Mouse (Mus musculus) heart, embryonic 13.5 days (tissue): ENCODE data around the gene Hmcn1. TPM values are rescaled to one million over a fixed set of nuclear protein-coding genes. Genes with fewer than 3 reads are reported as not detected.

Experiments
- ATAC-seq: fragments of 200-750 bp; cut with Nextera tagmentation; 2 replicates; pipeline ENCODE4 v1.8.0; 2017; ENCODE audit warnings: moderate TSS enrichment; ENCODE audit not compliant: insufficient number of reproducible peaks, low FRiP score, low TSS enrichment; ENCODE audit errors: extremely low read depth
- H3K27ac ChIP-seq: fragments of 300-500 bp; sonication (generic); replicated peaks from 2 replicates; pipeline ENCODE4 v1.5.1; 2015; ENCODE audit warnings: moderate library complexity, mild to moderate bottlenecking, inconsistent platforms
- H3K27me3 ChIP-seq: fragments of 300-500 bp; sonication (generic); replicated peaks from 2 replicates; pipeline ENCODE4 v1.6.1; 2015; ENCODE audit warnings: mild to moderate bottlenecking, inconsistent platforms
- H3K36me3 ChIP-seq: fragments of 300-500 bp; sonication (generic); 2 replicates; pipeline ENCODE4 v1.6.1; 2015; ENCODE audit warnings: mild to moderate bottlenecking, inconsistent platforms
- H3K4me1 ChIP-seq: fragments of 300-500 bp; sonication (generic); 2 replicates; pipeline ENCODE4 v1.6.1; 2015; ENCODE audit warnings: inconsistent platforms
- H3K4me2 ChIP-seq: fragments of 300-500 bp; sonication (generic); 2 replicates; pipeline ENCODE4 v1.6.1; 2015; ENCODE audit warnings: inconsistent platforms, mild to moderate bottlenecking, moderate library complexity
- H3K4me3 ChIP-seq: fragments of 300-500 bp; sonication (generic); 2 replicates; pipeline ENCODE4 v1.5.1; 2015; ENCODE audit warnings: moderate library complexity, mild to moderate bottlenecking, inconsistent platforms
- H3K9ac ChIP-seq: fragments of 300-500 bp; sonication (generic); 2 replicates; pipeline ENCODE4 v1.6.1; 2015; ENCODE audit warnings: inconsistent platforms, mild to moderate bottlenecking, moderate library complexity
- H3K9me3 ChIP-seq: fragments of 300-500 bp; sonication (generic); 2 replicates; pipeline ENCODE4 v1.6.1; 2016; ENCODE audit warnings: inconsistent platforms
- WGBS: fragments of 180-500 bp; shearing (Covaris S2); methylation state at CpG from one replicate; pipeline ENCODE4 v1.1.7; 2015; ENCODE audit warnings: mixed read lengths; 5-methylcytosine and 5-hydroxymethylcytosine counted together
- polyA plus RNA-seq: library from polyadenylated mRNA; unstranded; fragments of >200 nt; fragmentation: Nextera tagmentation; extraction: Ambion mirVana; gene quantifications from 2 replicates; pipeline ENCODE4 v1.2.1, GENCODE M21; 2015

Hmcn1 gene
- polyA plus RNA-seq, 1 experiment from 2014 or later = 19.0 TPM

GRCm38 (mm10) chr1:150776741-150777140 lies 216.5 kb downstream of the Hmcn1 start:
- Histone ChIP-seq H3K4me1 (peaks cover 10% of the 10 kb centered on the region), H3K27me3 (no peaks in the 10 kb centered on the region), H3K27ac (no peak overlapping the region), H3K36me3 (peaks cover 28% of the 10 kb centered on the region), H3K4me2 (no peak overlapping the region), H3K9me3 (no peaks in the 10 kb centered on the region), H3K9ac (no peak overlapping the region), H3K4me3 (no peak overlapping the region)
- ATAC-seq = no peak

- 46% methylated on average over 2 of the region's 2 CpGs for WGBS
- Histone ChIP-seq H3K9ac (no peak overlapping the region), H3K9me3 (no peaks in the 10 kb centered on the region), H3K36me3 (peaks cover 38% of the 10 kb centered on the region), H3K27ac (no peak overlapping the region), H3K4me3 (no peak overlapping the region), H3K27me3 (no peaks in the 10 kb centered on the region), H3K4me1 (peaks cover 13% of the 10 kb centered on the region), H3K4me2 (no peak overlapping the region)
- ATAC-seq = no peak
Observed at GRCm38 (mm10) chr1:150775742-150776141, 217.5 kb downstream of the Hmcn1 start.

DNA sequence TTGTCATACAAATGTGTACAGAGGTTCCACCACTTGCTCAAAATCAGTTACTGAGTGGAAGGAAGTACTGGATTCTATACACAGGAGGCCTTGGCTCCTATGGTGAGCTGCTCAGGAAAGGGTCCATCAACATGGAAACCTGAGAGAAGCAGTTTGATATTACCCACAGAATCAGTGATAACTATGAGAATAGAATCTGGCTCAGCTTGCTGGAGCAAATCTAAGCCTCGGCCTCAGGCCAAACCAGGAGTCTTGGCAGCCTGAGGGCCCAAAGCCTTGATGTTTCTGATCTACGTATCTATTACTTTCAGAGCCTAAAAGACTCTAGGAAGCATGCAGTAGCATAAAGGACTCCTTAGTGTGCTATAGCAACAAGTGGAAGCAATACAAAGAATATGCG lies 220.3 kb downstream of the Hmcn1 start:
- no peak overlapping the region for H3K4me3 ChIP-seq
- ATAC-seq = no peak
- WGBS = 87% methylated on average over 3 of the region's 3 CpGs

GRCm38 (mm10) chr1:150770948-150771521 lies 222.2 kb downstream of the Hmcn1 start:
- Histone ChIP-seq H3K4me2 (no peak overlapping the region), H3K4me3 (no peak overlapping the region), H3K27ac (no peak overlapping the region), H3K4me1 (peaks cover 8% of the 10 kb centered on the region), H3K9ac (no peak overlapping the region), H3K27me3 (no peaks in the 10 kb centered on the region), H3K36me3 (peaks cover 62% of the 10 kb centered on the region), H3K9me3 (no peaks in the 10 kb centered on the region)
- ATAC-seq = no peak
- 60% methylated on average over 7 of the region's 7 CpGs for WGBS

More for the DNA sequence above, 220.3 kb downstream of the Hmcn1 start:
- Histone ChIP-seq H3K27ac (0 out of 2 replicates have a peak overlapping the region, but pooled peaks have one; percentile 34), H3K9ac (no peak overlapping the region), H3K9me3 (no peaks in the 10 kb centered on the region), H3K36me3 (peaks cover 57% of the 10 kb centered on the region), H3K4me1 (peaks cover 13% of the 10 kb centered on the region), H3K4me2 (no peak overlapping the region), H3K27me3 (no peaks in the 10 kb centered on the region)

- whole genome bisulfite sequencing = 58% methylated on average over 2 of the region's 2 CpGs
- Histone ChIP-seq H3K9ac (no peak overlapping the region), H3K4me1 (peaks cover 6% of the 10 kb centered on the region), H3K9me3 (no peaks in the 10 kb centered on the region), H3K27ac (no peak overlapping the region), H3K4me2 (no peak overlapping the region), H3K27me3 (no peaks in the 10 kb centered on the region), H3K4me3 (no peak overlapping the region), H3K36me3 (peaks cover 70% of the 10 kb centered on the region)
- no peak for ATAC-seq
Observed at GRCm38 (mm10) chr1:150769836-150770235, 223.4 kb downstream of the Hmcn1 start.

DNA sequence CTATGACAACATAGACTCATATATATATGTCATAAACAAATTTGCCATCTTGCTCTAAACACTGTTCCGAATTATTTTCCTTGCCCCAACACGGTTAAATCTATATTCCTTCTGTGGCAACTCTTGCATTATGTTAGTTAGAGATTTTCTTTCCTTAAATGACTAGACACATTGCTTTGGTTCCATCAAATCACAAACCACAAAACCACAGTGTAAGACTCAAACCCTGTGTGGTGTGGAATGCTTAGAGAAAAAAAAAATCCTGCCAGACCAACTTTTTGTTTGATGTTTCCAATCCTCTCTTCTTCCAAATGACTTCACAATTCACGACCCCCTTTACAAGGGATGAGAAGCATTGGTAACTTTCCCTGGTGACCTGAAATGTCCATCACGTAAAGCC lies 231.6 kb downstream of the Hmcn1 start:
- Histone ChIP-seq H3K4me1 (peaks cover 13% of the 10 kb centered on the region), H3K9me3 (no peaks in the 10 kb centered on the region), H3K27me3 (no peaks in the 10 kb centered on the region), H3K4me3 (no peak overlapping the region), H3K36me3 (peaks cover 57% of the 10 kb centered on the region), H3K4me2 (no peak overlapping the region), H3K9ac (no peak overlapping the region), H3K27ac (no peak overlapping the region)
- ATAC-seq = no peak
- WGBS = 78% methylated on average over 4 of the region's 4 CpGs

DNA sequence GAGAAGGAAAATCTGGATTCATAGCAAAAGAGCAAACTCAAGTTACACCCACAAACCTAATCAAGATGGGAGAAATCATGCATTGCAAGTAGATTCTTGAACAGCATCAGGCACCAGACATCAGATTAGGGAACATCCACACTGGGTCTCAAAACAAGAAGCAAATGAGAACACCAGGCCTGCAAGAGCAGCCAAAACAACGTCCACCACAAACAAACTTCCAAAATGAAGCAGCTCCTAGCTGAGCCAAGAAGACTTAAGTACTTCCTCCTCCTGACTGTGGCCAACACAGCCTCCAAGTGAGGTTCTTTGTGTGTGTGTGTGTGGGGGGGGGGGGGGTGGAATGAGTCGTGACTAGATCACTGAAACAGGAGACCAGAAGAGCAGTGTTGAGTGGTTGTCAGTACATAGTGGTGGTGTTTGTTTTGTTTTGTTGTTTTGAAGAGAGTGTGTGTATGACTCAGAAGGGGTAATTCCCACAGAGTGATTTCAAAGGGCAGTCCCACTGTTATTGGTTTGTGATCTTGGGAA lies 232.4 kb downstream of the Hmcn1 start:
- H3K27ac ChIP-seq = no peak overlapping the region
- WGBS = 41% methylated on average over 2 of the region's 2 CpGs
- ATAC-seq = no peak
- H3K9ac ChIP-seq = no peak overlapping the region
- H3K36me3 ChIP-seq = peaks cover 59% of the 10 kb centered on the region
- H3K9me3 ChIP-seq = no peaks in the 10 kb centered on the region
- H3K4me2 ChIP-seq = no peak overlapping the region
- no peaks in the 10 kb centered on the region for H3K27me3 ChIP-seq
- H3K4me3 ChIP-seq = no peak overlapping the region
- H3K4me1 ChIP-seq = peaks cover 13% of the 10 kb centered on the region

DNA sequence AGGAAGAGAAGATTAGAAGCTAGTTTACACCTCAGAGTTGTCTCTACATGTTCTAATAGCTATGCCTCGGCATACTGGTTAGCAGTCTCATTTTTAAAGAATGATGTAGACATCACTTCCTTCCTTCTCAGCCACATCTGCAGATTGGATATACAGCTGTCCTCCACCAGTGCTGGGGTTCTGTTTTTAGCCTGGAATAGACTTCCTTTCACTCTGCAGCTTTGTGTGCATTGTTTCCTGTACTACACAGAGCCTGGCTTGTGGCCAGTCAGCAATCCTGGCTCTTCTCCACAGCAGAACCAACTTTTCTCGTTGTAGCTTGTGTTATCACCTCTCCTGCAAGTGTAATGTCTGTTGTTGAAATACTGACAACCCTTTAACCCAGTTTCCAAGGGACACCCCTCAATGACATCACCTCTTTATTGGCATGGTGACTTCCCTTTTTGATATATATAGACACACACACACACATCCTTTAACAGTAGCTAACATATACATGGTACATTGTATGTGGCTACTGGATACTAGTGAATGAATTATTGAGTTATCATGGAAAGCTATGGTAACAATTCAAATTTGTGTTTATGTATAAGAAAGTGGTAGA lies 233.7 kb downstream of the Hmcn1 start:
- Histone ChIP-seq H3K4me1 (peaks cover 13% of the 10 kb centered on the region), H3K27me3 (no peaks in the 10 kb centered on the region), H3K4me3 (no peak overlapping the region), H3K9ac (no peak overlapping the region), H3K27ac (peak overlapping the region; percentile 81), H3K36me3 (peaks cover 54% of the 10 kb centered on the region), H3K9me3 (no peaks in the 10 kb centered on the region), H3K4me2 (0 out of 2 replicates have a peak overlapping the region, but pooled peaks have one; percentile 4)
- 12% methylated on average over 2 of the region's 2 CpGs for WGBS
- peak; percentile 37; the same call in 1 of the 2 replicates for ATAC-seq

GRCm38 (mm10) chr1:150753920-150754319 lies 239.3 kb downstream of the Hmcn1 start:
- Histone ChIP-seq H3K9ac (no peak overlapping the region), H3K4me2 (no peak overlapping the region), H3K9me3 (no peaks in the 10 kb centered on the region), H3K36me3 (peaks cover 60% of the 10 kb centered on the region), H3K27ac (no peak overlapping the region), H3K4me1 (peaks cover 7% of the 10 kb centered on the region), H3K4me3 (no peak overlapping the region), H3K27me3 (no peaks in the 10 kb centered on the region)
- 50% methylated on average over 5 of the region's 5 CpGs for WGBS
- ATAC-seq = no peak

GRCm38 (mm10) chr1:150748783-150749182 lies 244.5 kb downstream of the Hmcn1 start:
- no peak overlapping the region for H3K4me2 ChIP-seq
- H3K4me3 ChIP-seq = no peak overlapping the region
- no peak overlapping the region for H3K27ac ChIP-seq
- WGBS = 72% methylated on average over 3 of the region's 3 CpGs
- ATAC-seq = no peak
- no peaks in the 10 kb centered on the region for H3K9me3 ChIP-seq
- no peak overlapping the region for H3K9ac ChIP-seq
- H3K4me1 ChIP-seq = peaks cover under 1% of the 10 kb centered on the region
- H3K27me3 ChIP-seq = no peaks in the 10 kb centered on the region
- peaks cover 75% of the 10 kb centered on the region for H3K36me3 ChIP-seq

DNA sequence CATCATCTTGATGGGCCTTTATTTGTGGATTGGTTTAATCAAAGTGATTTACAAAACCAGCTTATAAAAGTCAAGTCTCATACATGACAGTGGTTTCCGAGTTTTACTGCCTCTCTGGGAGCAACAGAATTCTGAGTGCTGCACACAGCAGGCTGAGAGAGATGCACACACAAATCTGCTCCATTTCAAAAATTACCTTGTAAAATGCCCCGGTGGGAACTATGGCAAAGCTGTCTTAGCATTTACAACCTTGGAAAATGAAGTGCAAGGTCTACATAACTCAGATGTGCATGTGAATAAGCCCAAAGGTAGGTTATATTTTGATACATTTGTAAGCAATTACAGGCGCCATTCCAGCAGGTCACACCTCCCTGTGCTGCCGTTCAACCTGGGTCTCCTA lies 245.5 kb downstream of the Hmcn1 start:
- WGBS = 74% methylated on average over 4 of the region's 4 CpGs
- ATAC-seq = no peak
- H3K4me3 ChIP-seq = no peak overlapping the region
- H3K27me3 ChIP-seq = no peaks in the 10 kb centered on the region
- H3K27ac ChIP-seq = no peak overlapping the region
- H3K4me1 ChIP-seq = no peaks in the 10 kb centered on the region
- no peak overlapping the region for H3K4me2 ChIP-seq
- no peak overlapping the region for H3K9ac ChIP-seq
- H3K9me3 ChIP-seq = no peaks in the 10 kb centered on the region
- peaks cover 85% of the 10 kb centered on the region for H3K36me3 ChIP-seq
